Mouse (Mus musculus) cerebellum, adult 2 months (tissue): ENCODE data around the gene Lrrc75b.

Experiments used
- CTCF ChIP-seq: fragments of 200-500 bp; IDR thresholded peaks from 2 replicates; pipeline ENCODE4 v1.5.1; 2011; ENCODE audit warnings: low read depth, mild to moderate bottlenecking, control low read depth, low read length, moderate library complexity, borderline replicate concordance; ENCODE audit not compliant: insufficient read depth
- POLR2A ChIP-seq: fragments of 200-500 bp; IDR thresholded peaks from 2 replicates; pipeline ENCODE4 v1.6.1; 2011; ENCODE audit warnings: low read length, control low read depth, borderline replicate concordance; ENCODE audit not compliant: insufficient read depth

DNA sequence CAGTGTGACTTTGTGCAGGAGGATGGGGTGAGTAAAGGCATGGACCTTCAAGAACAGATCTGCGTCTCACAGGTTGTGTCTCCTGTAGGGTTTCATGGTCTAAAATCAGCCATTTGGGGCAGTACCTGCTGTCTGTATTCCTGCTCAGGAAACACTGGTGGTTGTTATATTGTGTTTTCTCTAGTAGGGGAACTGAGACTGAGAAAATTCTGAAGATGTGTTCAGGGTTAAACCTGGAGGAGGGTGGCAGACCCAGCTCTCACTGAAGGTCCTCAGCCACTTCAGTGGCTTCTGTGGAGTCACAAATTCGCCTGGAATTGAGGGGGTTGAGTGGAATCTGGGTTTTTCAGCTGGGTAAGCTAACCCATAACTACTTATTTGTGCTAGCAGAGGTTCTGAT, 29.8 kb downstream of the Lrrc75b start:
- TF ChIP-seq CTCF (no peak), POLR2A (no peak)
